Mouse (Mus musculus) neural tube, embryonic 10.5 days (tissue): ENCODE data around the gene Cfl1.
"Not testable (repeated sequence)": the region's sequence is repeated elsewhere in the genome, so short reads cannot be mapped to it uniquely, and the experiment has no call there.

Experiments
- DNase-seq: peaks from one replicate; pipeline ENCODE4 v3.0.0-alpha.2; 2017; ENCODE audit warnings: low spot score; ENCODE audit errors: extremely low spot score

Cfl1 gene

DNA sequence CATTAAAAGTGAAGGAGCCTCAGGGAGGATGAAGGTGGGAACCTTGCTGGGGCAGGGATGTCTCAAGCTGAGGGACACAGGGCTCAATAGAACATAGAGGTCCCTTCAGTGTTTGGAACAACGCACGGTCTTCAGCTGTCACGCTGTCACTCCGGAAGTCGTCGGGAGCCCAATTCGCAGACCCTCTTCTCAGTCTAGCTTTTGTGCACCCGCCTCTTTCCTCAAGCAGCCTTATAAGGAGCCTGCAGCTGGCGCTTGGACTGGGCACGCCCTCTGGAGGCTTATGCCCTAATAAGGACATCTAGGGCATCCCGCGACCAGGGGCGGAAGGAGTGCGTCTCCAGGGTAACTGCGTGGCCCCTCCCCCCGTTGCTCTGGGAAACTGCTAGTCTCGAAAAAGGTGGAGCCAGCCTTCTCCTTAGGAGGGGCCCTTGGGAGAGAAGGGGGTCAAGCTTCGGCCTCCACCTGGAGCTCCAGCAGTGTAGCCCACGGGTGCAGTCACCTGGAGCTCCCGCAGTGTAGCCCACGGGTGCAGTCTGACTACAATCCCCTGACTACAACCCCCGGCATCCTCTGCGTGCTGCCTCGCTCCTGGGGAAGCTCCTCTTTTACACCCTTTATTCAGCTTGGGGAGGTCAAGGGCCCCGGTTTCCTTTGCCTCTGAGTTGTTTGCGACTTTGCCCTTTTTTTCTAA is 1.2 kb upstream of the Cfl1 start:
- DNase-seq: peak; percentile 96

DNA sequence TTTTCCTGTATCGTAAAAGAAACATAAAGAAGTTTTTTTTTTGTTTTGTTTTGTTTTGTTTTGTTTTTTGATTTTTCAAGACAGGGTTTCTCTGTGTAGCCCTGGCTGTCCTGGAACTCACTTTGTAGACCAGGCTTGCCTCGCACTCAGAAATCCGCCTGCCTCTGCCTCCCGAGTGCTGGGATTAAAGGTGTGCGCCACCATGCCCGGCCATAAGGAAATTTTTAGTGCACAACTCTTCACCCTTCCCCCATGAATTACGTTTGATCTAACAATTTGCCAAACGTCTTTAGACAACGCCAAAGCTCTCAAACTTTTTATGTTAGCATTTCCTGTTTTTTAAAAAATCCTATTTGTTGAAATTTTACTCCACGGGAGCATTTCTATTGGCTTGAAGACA is 534 bp upstream of the Cfl1 start:
- DNase-seq: not testable (repeated sequence)

DNA sequence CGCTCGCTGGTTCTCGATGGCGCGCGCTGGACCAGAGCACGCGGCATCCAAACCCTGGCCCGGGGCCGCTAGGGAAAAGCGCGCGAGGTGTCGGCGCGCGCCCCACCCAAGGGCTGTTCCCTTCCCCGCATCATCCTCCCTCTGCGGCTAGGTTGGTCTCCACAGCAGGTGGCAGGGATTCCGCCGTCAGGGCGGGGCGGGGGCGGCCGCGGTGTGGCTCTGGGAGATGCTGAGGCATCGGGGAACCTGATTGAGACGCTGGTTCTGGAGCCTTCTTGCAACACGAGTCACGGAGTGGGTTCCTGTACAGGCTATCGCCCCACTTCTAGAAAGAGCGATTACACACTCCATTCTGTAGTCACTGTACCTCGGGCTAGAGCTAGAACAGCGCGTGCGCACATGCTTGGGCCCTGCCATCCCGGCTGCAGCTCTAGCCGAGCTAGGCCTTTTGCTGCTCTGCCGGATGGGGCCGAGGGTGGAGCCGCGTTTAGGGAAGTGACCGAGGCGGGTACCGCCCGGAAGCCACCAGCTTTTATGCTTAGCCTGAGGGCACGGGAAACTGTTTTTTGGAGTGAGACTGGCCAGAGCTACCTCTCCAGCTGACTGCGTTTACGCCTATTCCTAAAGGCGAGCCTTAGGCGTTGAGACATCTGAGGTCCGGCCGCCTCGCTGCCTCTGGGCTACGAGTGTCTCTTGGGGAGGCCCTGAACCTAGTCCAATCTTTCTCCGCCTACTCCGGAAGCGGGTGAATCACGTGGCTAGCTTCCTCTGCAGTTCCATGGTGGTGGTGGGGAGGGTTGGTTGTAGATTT is 848 bp downstream of the Cfl1 start:
- peak; percentile 79 for DNase-seq

DNA sequence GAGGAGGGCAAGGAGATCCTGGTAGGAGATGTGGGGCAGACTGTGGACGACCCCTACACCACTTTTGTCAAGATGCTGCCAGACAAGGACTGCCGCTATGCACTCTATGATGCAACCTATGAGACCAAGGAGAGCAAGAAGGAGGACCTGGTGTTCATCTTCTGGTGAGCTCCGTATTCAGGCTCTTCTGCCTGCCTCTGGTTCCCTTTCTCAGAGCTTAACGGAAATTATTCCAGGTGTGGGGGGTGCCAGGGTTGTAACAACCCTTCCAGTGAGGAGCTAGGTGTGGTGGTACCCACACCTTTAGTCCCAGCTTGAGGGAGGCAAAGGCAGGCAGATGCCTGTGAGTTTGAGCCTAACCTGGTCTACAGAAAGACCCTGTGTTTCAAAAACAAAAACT is 2.4 kb downstream of the Cfl1 start:
- DNase-seq: no peak

DNA sequence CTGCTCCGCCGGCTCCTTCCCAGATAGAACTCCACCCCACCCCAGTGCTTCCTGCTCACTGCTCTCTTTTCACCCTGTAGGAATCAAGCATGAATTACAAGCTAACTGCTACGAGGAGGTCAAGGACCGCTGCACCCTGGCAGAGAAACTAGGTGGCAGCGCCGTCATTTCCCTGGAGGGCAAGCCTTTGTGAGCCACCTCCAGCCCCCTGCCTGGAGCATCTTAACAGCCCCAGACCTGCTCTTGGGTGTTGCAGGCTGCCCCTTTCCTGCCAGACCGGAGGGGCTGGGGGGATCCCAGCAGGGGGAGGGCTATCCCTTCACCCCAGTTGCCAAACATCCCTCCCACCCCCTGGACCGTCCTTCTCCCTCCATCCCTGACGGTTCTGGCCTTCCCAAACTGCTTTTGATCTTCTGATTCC is 3.1 kb downstream of the Cfl1 start:
- not testable (repeated sequence) for DNase-seq

DNA sequence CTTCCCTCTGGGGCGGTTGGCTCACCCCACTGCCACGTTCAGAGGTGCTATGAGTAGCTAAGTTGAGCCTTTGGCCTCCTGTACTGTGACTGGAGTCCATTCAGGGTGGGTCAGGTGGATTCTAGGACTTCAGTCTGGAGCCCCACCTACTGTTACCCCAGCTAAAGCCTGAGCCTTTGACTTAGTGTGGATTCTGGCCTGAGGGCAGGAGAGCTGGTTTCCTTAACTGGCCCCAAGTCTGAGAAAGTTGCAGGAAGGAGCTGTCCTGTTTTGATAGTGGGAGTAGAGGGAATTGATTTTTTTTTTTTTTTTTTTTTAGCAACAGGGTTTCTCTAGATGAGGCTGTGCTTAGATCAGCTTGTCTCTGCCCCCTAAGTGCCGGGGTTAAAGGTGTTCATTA is 4.1 kb downstream of the Cfl1 start:
- no peak for DNase-seq

DNA sequence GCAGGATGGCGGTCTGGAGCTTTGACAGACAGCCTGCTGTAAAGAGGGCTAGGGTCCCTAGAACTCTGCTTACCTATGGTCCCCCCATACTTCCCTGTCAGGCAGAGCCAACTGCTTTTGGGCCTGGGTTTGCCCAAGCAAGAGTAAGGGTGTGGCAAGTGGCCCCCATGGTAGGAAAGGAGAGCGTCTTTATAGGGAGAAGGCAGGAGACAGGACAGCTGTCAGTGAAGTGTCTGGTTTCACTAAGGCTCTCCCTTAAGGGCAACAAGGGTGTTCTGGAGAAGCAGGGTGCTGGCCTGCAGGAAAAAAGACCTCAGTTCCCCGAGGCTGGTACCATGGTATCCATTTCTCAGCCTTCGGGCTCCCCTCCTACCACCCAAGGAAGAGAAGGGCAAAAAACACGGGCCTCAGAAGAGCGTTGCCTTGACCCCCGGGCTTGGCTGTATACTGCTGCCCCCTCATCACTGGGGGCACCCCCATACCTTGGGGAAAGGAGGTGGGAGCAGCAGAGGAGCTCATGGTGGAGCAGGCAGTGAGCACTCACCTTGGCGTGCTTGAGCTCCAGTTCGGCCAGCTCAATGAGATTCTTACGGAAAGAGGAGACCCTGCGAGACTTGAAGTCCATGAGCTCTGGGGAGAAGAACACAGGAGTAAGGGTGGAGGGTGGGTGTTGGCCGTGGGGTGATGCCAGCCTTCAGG is 5.2 kb downstream of the Cfl1 start:
- no peak for DNase-seq

DNA sequence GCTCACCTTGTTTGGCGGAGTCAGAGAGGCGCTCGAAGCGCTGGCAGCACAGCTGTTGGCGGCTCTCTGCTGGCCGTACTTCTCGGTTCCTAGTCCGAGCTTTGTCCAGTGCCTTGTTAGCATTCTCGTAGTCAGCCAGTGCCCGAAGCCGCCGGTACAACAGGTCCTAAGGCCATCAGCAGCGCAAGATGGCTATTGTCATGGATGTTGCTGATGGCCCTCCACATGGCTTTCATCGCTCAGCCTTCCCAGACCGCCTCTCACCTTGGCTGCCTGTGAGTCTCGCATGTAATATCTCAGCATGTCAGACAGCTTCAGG is 5.8 kb downstream of the Cfl1 start:
- no peak for DNase-seq

DNA sequence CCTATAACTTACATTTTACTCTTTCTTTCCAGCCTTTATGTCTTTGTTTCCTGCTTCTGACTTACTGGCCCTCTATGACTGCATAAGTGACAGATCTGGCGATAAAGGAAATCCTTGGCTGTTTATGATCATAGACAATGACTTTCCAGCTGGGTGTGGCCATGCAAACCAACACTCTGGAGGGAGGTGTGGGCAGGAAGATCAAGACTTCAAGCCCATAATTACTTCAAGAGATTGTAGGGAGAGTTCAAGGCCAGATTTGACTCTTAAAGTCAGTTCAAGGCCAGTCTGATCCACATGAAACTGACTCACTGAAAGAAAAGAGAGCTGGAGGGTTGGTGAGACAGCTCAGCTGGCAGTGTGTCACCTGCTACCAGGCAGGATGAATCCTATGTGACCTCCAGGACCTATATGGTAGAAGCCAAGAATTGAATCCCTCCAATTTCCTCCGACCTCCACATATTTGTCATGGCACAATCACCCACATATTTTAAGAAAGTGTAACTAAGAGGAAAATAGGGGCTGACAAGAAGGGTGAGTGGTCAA is 10.1 kb downstream of the Cfl1 start:
- no peak for DNase-seq

DNA sequence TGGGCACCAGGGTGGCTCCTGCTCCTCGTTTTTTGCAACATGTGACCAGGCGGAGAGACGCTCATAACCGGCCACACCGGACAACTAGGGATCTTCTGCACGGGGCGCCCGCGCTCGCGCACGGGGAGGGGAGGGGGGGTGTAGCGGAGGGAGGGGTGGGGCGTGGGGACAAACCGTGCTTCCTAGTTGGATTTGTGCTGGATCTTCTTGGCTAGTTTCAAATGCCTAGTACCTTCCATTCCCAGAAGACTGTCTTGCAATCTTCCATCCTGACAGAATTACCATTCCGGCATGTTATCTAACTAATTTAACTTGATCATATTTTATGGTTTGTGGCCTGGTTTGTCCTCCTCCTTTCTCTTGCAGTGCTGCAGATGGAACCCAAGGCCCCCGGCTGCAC is 13.4 kb downstream of the Cfl1 start, which contains the start of gene 1700020D05Rik:
Gene 1700020D05Rik, minus strand, starts transcription at position 101 of the 400 bp plus-strand sequence.
- DNase-seq: no peak

DNA sequence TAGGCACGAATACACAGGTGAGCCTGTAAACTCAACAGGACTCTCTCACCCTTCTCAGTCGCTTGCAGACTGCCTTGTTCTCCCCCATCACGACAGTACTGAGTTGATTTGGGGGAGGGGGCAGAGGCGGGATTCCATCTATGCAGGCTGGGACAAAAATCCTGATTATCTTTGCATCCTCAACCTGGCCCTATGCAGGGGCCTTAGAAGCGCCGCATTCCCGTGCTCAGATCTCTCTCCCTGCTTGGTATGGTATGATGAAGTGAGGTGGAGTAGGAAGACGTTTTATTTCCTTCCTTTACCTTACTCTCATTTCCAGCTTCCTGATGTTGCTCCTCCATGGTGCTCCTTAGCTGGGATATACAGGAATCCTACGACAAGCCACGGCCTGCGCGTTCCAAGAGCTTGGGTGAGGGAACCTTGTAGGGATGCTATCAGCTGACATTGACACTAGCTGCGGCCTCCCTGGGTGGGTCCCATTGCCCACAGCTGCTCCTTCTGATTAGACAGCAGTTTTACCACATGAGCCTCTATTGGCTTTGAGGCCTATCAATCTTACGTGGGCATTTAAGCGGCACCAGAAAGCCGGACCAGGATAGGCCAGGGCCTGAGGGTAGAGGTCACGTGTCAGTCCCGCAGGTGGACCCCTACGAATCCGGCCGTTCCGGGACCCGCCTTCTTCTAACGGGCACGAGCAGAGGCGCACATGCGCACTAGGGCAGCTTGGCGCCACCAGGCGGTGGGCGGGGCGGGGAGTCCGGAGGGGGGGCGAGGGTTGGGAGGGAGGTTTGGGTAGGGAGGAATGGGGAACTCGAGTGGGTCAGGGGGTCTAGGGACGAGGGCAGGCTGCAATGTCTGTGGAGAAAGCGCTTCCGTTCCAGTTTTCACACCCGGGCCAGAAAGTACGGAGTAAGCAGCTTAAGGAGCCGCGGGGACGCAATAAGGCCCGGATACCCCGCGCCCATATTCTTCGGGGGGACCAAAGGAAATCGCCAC is 20.1 kb downstream of the Cfl1 start, which contains the start of gene Snx32:
Gene Snx32, minus strand, starts transcription at position 508 of the 996 bp plus-strand sequence.
- DNase-seq: peak; percentile 94

DNA sequence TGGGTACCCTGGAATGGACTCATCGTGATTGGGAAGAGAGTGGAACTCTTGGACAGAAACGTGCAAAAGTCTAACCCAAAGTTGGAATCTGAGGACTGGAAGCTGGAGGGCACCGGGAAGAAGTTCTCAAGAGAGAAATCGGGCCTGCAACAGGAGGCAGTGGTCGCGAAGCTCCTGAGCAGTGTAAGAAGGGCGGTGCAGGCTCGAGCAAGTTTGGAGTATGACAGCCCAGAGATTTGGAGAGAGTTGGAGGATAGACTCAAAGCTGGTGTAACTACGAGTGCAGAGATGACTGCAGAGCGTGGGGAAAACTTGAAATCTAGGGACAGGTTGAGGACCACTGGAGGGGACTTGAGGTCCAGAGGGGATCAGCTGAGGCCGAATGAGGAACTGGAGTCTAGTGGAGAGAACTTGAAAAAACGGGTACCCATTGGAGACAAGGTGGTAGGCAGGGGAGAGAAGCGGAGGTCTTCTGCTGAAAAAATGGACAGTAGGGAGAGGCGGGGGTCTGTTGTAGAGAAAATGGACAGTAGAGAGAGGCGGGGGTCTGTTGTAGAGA is 20.9 kb downstream of the Cfl1 start:
- DNase-seq: no peak

DNA sequence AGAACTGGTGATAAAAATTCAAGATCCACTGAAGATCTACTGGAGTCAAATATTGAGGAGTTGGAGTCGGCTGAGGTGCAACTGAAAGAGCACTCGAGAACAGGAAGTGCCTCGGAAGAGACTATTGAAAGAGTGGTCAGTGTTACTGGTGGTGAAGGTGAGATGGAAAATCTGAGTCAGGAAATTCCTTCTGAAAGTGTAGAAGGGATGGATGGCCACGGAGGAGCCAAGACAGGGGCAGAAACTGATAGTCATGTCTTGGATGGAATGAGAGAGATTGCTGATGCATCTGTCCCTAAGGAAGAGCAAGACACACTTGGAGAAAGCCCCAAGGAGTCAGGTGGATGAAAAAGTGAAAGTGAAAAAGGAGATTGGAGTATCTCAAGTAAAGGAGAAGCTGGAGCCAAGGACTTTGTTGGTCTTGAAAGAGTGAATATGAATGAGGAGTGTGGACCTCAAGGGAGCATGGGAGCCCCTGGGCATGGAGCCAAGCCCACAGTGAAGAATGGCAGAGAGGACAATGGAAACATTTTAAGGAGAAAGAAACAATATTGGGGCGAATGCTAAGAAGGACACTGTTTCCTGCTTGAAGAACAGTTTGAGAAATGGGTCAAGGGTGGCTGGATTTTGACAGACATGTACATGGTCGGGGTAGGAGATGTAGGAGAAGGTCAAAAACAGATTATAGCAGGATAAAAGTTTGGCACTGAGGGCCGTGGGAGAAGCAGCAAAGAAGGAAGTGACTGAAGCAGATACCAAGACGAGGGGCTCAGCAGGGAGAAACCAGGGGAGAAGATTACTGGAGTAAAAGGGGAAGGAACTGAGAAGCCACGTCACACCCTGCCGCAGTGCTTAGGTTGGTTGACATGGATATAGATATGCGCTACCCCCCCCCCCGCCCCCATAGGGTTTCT is 22.1 kb downstream of the Cfl1 start:
- DNase-seq: no peak

DNA sequence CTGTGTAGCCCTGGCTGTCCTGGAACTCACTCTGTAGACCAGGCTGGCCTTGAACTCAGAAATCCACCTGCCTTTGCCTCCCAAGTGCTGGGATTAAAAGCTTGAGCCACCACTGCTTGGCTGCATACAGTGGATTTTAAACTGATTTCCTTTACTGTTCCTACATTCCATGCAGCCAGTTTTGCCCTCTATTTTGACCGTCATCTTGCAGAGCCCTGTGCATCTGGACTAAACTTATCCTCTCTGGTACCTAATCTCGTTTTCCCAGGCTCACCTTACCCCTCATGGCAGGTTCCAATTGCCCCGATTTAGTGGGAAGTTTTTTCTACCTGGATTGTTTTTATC is 22.7 kb downstream of the Cfl1 start:
- no peak for DNase-seq

DNA sequence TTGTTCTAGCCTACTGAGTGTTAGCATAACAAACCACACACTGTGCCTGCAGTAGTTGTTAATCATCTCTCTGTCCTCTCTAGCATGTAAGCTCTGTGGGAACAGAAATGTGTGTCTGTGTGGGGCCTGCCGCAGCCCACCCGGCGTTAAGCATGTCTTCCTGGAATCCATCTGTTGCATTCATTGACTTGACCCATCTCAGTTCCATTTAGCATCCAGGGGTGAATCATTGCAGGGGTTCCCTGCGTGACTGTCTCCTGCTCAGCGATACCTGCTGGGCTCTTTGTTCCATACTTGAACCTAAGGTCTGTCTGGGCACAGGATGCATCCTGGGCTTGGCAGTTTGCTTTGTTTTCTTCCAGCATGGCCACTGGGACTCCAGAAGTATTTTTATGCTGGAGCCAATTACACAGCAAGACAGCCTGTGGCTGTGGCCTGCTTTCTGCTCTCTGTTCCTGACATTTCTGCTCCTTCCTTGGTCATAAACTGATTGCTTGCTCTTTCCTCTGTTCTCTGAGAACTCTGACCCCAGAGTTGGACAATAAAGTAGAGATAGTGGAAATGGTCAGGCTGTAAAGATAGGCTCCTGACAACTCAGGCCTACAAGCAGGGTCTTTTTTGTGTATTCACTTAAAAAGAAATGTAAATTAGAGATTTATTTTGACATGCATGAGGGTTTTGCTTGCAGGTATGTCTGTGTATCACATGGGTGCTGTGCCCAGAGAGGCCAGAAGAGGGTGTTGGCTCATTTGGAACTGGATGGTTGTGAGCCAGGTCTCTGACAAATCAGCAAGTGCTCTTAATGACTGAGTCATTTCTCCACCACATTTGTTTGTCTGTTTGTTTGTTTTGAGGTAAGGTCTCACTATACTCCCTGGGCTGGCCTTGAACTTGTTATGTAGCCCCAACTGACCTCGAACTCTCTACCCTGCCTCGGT is 25.9 kb downstream of the Cfl1 start:
- DNase-seq: no peak

DNA sequence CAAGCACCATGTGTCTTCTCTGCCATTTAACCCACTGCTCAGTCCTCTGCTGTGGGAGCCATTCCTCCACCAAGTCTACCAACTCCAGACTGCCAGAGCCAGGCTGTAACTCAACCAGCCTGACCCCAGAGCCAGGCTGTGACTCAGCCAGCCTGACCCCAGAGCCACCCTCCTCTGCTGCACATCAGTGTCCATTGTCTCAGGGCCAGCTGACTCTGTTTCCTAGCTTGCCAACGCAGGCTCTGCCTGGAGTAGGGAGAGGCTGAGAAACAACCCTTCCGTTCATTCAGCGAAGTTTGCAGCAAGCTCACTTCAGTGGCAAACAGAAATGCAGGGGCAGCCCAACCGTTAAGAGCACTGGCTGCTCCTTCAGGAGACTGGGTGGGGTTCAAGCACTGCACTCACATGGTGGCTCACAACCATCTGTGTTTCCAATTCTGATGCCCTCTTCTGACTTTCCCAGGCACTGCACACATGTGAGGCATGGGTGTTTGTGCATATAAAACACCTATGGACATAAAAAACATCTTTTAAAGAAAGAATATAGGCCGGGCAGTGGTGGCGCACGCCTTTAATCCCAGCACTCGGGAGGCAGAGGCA is 26.8 kb downstream of the Cfl1 start:
- DNase-seq: no peak

DNA sequence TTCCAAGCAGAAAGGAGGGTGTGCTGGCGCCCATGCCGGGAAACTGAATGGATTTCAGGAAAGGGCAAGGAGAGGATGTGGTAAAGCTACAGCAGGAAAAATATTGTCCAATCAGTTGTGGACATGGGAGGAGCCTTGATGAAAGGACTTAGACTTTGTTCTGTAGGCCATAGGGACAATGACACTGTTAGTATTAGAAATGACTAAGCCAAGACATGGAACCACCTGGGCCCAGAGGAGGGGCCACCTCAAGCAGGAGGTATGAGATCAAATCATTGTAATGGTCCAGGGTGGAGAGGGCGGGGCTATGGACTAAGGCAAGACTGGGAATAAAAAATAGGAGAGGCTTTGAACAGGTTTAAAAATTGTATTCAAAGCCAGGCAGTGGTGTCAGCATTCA is 28.5 kb downstream of the Cfl1 start:
- no peak for DNase-seq

DNA sequence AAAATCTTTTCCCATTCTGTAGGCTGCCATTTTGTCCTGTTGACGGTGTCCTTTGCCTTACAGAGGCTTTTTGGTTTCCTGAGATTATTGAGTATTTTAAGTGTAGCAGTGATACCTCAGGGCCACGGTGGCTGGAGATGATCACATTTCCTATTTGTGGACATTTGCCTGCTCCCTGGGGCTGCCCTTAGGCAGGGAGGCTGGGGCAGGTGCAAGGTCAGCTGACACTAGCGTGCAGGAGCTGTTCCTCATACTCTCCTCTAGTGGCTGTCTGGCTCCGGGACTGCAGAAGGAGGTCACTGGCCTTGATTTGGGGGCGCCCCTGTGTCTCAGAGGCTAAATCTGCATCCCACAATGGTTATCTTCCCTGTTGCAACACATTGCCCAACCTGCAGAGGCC is 34.9 kb downstream of the Cfl1 start:
- DNase-seq: no peak
